Mouse (Mus musculus): ENCODE data around the gene Smap1.

The Smap1 gene

GRCm38 (mm10) chr1:23920275-23920674 lies 1.8 kb downstream of the Smap1 start:
- in situ Hi-C loops (cut with MboI, MseI), result loop anchor here in 1 of 2 experiments (5.0 kb wide), 1 partner anchor 87 kb away; the partner anchor contains the start of gene Sdhaf4

DNA sequence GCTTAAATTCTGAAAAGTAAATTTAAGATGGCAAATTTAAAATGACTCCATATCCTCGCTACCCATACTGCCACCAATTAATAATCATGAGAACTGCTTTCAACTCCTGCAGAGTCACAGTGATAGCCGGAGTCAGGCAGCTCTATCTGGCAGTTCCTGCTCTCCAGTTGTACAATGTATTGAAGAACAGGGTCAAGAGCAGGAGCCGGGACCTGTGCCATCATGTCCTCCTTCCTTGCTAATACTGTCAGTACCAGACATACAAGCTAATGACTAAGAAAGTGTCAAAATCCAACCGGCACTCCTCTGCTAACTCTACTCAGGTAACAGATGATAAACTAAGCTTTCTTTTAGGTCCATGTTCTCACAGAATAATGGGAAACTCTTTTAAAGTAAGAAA lies 3.0 kb downstream of the Smap1 start:
- in situ Hi-C loops (cut with MboI, MseI), result loop anchor here in 1 of 2 experiments (5.0 kb wide), 1 partner anchor 183 kb away; the partner anchor contains the start of gene Fam135a

DNA sequence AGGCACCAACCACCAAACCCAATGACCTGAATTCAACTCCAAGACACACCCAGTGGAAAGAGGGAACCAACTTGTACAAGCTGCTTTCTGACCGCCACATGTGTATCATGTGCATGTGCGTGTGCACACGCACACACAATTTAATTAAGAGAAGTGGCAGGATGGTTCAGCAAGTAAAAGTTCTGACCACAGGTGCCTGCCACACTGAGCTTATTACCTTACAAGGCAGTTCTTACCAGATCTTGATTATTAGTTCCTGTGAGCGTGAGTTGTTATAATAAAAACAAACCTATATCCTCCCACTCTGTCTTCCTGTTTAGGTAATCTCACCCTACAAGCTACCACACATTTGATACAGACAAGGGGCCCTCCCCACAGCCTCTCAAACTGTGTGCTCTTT lies 6.6 kb downstream of the Smap1 start:
- in situ Hi-C loops (cut with MboI, MseI), result loop anchor here in 1 of 2 experiments (5.0 kb wide), 1 partner anchor 187 kb away; the partner anchor contains the start of gene Fam135a

DNA sequence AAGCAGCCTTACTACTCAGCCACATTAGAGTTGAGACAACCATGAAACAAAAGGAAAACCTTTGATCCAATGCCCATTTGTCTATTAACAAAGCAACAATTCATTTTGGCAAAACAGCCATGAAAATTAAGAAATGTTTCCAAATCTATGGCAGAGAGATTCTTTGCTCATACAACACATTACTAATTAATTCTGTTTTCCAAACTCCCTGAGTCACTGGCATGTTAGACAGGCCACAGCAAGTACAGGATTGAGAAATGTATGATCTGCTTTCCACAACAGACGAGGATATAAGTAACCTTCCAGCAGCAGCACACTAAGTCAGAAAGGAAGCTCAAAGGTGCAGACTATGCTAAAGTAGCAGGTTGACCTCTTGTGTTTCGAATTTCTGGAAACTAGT lies 9.1 kb downstream of the Smap1 start:
- in situ Hi-C loops (cut with MboI, MseI), result no loop called here

DNA sequence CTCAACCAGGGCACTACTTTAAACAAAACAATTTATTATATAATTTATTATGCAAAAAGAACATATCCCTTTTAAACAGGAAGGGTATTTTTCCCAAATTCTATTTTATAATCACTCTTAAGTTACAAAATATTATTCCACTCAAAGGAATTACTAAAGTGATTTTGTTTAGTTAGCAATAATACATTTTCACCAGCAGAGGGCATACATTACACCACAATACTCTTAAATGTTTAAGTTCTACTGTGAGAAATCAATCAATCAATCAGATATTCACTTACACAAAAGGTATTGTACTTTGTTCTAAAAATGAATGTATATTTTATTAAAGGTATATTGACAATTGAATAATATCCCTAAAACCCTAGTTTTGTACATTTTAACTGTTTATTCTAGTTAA lies 16.0 kb downstream of the Smap1 start:
- in situ Hi-C loops (cut with MboI, MseI), result loop anchor here in 1 of 2 experiments (5.0 kb wide), 1 partner anchor 79 kb away; no protein-coding TSS in a partner anchor

GRCm38 (mm10) chr1:23903340-23903739 lies 18.8 kb downstream of the Smap1 start:
- in situ Hi-C loops (cut with MboI, MseI), result no loop called here

DNA sequence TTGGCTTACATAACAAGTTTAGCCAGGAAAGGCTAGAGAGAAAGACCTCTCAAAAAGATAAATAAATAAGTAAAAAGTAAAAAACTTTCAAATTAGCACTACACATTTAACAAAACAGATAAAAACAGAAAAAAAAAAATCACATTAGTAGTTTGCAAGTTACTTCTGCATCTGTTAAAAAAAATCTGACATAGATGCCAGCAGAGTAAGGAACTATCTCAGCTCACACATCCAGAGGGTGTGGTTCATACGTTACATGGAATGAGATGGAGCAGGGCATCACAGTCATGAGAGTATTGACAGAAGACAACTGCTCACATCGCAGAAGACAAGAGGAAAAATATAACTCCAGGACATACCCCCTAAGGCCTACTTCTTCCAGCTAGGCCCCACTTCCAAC lies 19.4 kb downstream of the Smap1 start:
- in situ Hi-C loops (cut with MboI, MseI), result no loop called here

- in situ Hi-C loops (cut with MboI, MseI), result loop anchor here (5.0 kb wide), 2 partner anchors 108 to 128 kb away; partner anchors contain the start of gene Sdhaf4 (in 1 of the 2)
These were observed 22.5 kb downstream of the Smap1 start for GRCm38 (mm10) chr1:23899647-23900020.

DNA sequence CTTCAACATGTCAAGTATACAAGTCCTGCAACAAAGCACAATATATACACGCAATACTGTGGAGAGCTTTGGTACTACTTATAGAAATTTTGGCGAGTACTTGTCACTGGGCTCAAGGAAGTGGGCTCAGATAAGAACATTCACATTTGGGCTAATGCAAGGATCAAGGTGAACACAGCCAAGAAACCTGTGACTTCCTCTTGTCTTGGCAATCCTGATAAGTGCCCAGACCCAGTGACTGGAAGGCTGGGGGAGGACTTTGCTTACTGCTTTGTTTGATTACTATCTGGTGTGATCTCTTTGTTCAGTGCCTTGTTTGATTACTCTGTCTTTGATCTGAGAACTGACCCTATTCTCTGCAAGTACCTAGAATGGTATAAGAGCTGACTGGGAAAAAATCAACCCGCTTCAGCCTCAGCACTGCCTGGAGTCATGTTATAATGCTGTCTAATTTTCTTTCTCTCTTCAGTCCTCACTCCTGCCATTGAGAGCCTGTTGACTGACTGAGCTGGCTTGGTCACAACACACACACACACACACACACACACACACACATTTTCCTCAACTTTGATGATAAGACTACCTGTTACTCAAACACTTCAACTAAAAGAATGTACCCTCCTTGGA lies 23.0 kb downstream of the Smap1 start:
- in situ Hi-C loops (cut with MboI, MseI), result loop anchor here (5.0 kb wide), 2 partner anchors 108 to 128 kb away; partner anchors contain the start of gene Sdhaf4 (in 1 of the 2)

DNA sequence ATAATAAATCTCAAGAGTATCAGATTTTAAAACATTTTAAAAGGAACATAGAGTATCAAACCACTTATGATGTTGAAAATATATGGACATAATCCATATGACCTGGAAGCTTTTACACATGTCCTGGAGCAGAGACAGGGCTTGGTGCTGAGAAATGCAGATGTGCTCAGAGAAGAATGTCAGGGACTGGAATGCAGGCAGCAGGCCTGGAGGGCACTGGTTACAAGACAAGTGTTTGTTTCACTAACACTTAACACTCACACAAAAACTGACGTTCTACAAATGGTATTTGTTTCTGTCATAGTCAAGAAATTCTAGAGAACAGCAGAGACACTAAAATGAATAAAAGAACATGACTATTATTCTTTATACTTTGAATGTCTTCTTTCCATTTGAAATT lies 30.0 kb downstream of the Smap1 start:
- in situ Hi-C loops (cut with MboI, MseI), result no loop called here

DNA sequence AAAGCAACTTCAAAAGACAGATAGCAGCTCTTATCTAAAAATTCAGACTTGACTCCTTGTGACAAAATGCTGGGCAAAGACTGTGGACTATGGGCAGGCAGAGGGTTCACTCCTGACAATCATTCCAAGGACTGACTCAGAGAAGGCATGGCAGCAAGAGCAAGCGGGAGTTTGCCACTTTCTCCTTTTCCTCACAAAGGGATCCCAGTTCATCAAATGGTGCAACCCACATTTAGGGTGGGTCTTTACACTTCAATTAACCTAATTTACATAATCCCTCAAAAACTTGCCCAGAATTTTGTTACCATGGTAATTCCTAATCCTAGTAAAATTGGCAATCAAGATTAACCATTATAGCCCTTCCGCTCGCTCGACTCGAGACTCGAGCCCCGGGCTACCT lies 37.2 kb downstream of the Smap1 start:
- in situ Hi-C loops (cut with MboI, MseI), result no loop called here

DNA sequence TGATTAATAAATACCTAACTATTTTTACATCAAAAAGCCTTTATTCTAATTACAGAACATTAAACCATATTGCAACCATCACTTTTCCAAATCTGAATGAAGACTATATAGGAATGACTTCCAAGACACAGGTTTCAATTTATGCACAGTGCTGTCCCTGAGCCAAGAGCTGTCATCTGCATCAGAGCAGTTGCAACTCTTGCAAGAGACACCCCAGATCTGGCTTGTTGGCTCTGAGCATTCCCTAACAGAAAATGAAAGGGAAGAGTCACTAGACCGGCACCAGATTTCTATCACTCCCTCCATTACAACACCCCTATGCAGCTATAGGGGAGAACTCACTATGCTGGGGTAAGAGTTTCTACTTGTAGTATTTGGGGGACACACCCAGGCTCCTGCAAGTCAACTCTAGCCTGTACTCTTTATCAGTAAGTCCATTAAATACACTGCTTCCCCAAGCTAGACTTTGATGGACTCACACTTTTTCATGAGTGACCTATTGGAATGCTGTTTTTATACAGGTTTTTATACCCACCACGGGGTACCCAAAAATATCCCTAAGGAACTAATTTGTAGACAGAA lies 37.9 kb downstream of the Smap1 start:
- in situ Hi-C loops (cut with MboI, MseI), result no loop called here

GRCm38 (mm10) chr1:23882681-23883080 lies 39.4 kb downstream of the Smap1 start:
- in situ Hi-C loops (cut with MboI, MseI), result no loop called here

GRCm38 (mm10) chr1:23872194-23872593 lies 49.9 kb downstream of the Smap1 start:
- in situ Hi-C loops (cut with MboI, MseI), result no loop called here

DNA sequence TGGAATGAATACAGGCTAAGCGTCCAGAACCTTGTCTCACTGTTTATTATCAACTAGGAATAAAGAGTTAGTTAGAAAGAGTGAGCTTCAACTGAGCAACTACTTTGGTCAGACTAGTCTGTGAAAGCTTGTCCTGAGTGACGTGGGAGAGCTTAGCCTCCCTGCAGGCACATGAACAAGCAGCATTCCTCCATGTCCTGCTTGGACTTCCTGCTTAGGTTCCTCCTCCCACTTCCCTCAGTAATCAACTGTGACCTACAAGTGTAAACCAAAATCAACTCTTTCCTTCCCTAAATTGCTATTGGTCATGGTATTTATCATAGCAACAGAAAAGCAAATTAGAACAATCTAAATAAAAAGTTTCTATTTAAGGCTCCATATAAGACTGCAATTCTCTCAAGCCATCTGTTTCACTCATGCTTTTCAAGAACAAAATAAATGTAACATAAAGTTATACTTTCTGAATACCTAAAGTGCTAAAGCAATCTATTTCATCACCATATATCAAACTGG lies 54.7 kb downstream of the Smap1 start:
- in situ Hi-C loops (cut with MboI, MseI), result no loop called here

- in situ Hi-C loops (cut with MboI, MseI), result no loop called here
These were observed 56.6 kb downstream of the Smap1 start for GRCm38 (mm10) chr1:23865566-23865965.

DNA sequence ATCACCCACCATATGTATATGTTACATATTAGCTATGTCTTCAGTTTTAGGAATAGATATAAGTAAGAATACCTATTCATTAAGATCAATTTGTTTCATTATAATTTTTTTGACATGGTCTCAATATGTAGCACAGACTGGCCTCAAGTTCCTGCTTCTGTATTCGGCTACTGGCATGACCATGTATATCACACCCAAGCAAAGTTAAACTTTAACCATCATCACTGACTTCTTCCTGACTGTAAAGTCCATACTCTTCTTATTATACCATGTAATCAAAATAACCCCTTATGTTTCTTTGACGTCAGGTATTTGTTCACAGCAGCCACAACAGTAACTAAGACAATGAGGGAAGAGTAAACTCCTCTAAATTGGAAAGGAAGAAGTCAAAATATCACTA lies 61.2 kb downstream of the Smap1 start:
- in situ Hi-C loops (cut with MboI, MseI), result no loop called here

- in situ Hi-C loops (cut with MboI, MseI), result no loop called here
These were observed 66.5 kb downstream of the Smap1 start for GRCm38 (mm10) chr1:23855623-23856022.

GRCm38 (mm10) chr1:23846044-23846680 lies 76.0 kb downstream of the Smap1 start:
- in situ Hi-C loops (cut with MboI, MseI), result no loop called here

GRCm38 (mm10) chr1:23845007-23845406 lies 77.1 kb downstream of the Smap1 start:
- in situ Hi-C loops (cut with MboI, MseI), result no loop called here

- in situ Hi-C loops (cut with MboI, MseI), result no loop called here
These were observed 78.3 kb downstream of the Smap1 start for GRCm38 (mm10) chr1:23843790-23844189.

- in situ Hi-C loops (cut with MboI, MseI), result no loop called here
These were observed 79.5 kb downstream of the Smap1 start for GRCm38 (mm10) chr1:23842629-23843028.
